In the genomic region with DNA sequence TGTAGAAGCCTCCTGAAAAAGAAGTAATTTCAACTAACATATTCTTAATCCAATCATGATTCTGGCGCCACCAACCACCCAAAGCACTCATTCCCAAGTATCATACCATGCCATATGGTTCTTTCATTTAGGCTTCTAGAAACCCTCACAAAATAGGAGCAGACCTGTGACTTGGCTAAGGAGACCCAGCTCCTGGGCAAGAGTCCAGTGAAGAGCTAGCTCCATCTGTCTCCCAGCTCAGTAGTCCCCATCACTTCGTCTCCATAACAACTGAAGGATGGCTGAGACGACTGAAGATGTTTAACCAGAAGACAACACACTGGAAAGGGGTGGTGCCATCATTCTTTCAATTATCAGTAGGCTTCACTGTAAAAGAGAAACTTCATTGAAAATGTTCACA, we compare ENCODE assay signal across 12 mouse cellular contexts. TPM values are rescaled to one million over a fixed set of nuclear protein-coding genes. Genes with fewer than 3 reads are reported as not detected.
DNase-seq lines count a peak whose midpoint lies in the region; ATAC-seq lines count a peak whose summit lies in the region.
"Had no signal": no experiment of that assay in that cellular context is flagged by ENCODE, and none has a peak within 500 bp of the region (broad histone marks: within the 10 kb centered on the region; RNA-seq: fewer than 3 reads in every experiment).

No protein-coding gene starts in this region.

- no peak overlapping the region for H3K4me3 ChIP-seq in hindbrain, embryonic 11.5 days (ENCODE audit: low read depth, low read length)
- H3K4me3 ChIP-seq: embryonic facial prominence, embryonic 12.5 days had no signal

- ATAC-seq in hindbrain, embryonic 11.5 days (ENCODE audit: low FRiP score): no peak

- DNase-seq in brain, adult 2 months (ENCODE audit: low read depth, low spot score): peak; percentile 97
- DNase-seq in cerebellum, adult 11 months: peak; percentile 83
- DNase-seq in frontal cortex, postnatal 10 days (ENCODE audit: low spot score in 2 of 2): peak; percentile 27
- peak; percentile 36 to 68 for DNase-seq in left cerebral cortex, postnatal 10 days (ENCODE audit: extremely low spot score in 1 of 2, low spot score in 2 of 2)
- no peak for DNase-seq in heart, adult 18-20 months
- DNase-seq in B cell, adult 2 months: no peak
- no peak for DNase-seq in hindbrain, embryonic 11.5 days (ENCODE audit: low spot score)
- DNase-seq in adrenal gland, postnatal 4 days (ENCODE audit: low spot score in 2 of 2): no peak
- DNase-seq: gastrocnemius, postnatal 36 days had no signal

- intact Hi-C loops in left cerebral cortex, postnatal 10 days (cut with DNase I): no loop called here

- no peaks in the 10 kb centered on the region for H3K27me3 ChIP-seq in hindbrain, embryonic 11.5 days (ENCODE audit: control insufficient read depth, insufficient read depth, low read length)
- H3K27me3 ChIP-seq: embryonic facial prominence, embryonic 12.5 days had no signal

- H3K9ac ChIP-seq in hindbrain, embryonic 11.5 days (ENCODE audit: low read depth, low read length): no peak overlapping the region
- H3K9ac ChIP-seq: embryonic facial prominence, embryonic 12.5 days had no signal

- no peaks in the 10 kb centered on the region for H3K4me1 ChIP-seq in hindbrain, embryonic 11.5 days (replicated peaks; ENCODE audit: control insufficient read depth, insufficient read depth, low read length)
- H3K4me1 ChIP-seq: embryonic facial prominence, embryonic 12.5 days had no signal

- no peak overlapping the region for H3K4me2 ChIP-seq in hindbrain, embryonic 11.5 days (replicated peaks; ENCODE audit: low read depth, low read length)
- H3K4me2 ChIP-seq: embryonic facial prominence, embryonic 12.5 days; liver, embryonic 11.5 days had no signal

- H3K36me3 ChIP-seq in hindbrain, embryonic 11.5 days (ENCODE audit: control insufficient read depth, insufficient read depth, low read length): no peaks in the 10 kb centered on the region
- H3K36me3 ChIP-seq: embryonic facial prominence, embryonic 12.5 days had no signal

- 80% methylated on average over 3 of the region's 3 CpGs for WGBS in hindbrain, embryonic 11.5 days

- no peaks in the 10 kb centered on the region for H3K9me3 ChIP-seq in hindbrain, embryonic 11.5 days (ENCODE audit: control insufficient read depth, low read length)
- H3K9me3 ChIP-seq: embryonic facial prominence, embryonic 12.5 days had no signal

- no peak overlapping the region for H3K27ac ChIP-seq in hindbrain, embryonic 11.5 days (ENCODE audit: low read depth, low read length)
- H3K27ac ChIP-seq: embryonic facial prominence, embryonic 12.5 days; kidney, postnatal 0 days had no signal

RNA-seq across cellular contexts. Expression of a gene that starts 9.7 kb away (rescaled TPM):
- 10 to 100 TPM; 32.4 to 34.0 TPM for total RNA-seq in left cerebral cortex, postnatal 10 days (2021)
- 10 to 100 TPM; 11.2 to 13.8 TPM for total RNA-seq in heart, adult 18-20 months (2021)
- polyA plus RNA-seq in hindbrain, embryonic 11.5 days (2014; fragmentation: Nextera tagmentation; extraction: Ambion mirVana): 38.3 and 40.9 TPM in 2 replicates
- total RNA-seq in adrenal gland, postnatal 4 days (2021): 10 to 100 TPM; 14.6 to 14.7 TPM

Comparison
In these comparisons a context has a peak if more than half of its experiments do, and no peak if none do; other contexts are left out.
1. DNase-seq: peak in brain, adult 2 months (single experiment), cerebellum, adult 11 months (single experiment), frontal cortex, postnatal 10 days (2 of 2) and left cerebral cortex, postnatal 10 days (2 of 2); none in heart, adult 18-20 months (0 of 2), B cell, adult 2 months (0 of 2), hindbrain, embryonic 11.5 days (single experiment) and adrenal gland, postnatal 4 days (0 of 2).